Mouse (Mus musculus) liver, embryonic 14.5 days (tissue): ENCODE measurements around the gene Gpam.

Experiments used
- CTCF ChIP-seq: IDR thresholded peaks from 2 replicates; pipeline ENCODE4 v1.5.1; 2016; ENCODE audit warnings: antibody characterized with exemption, low read depth, control low read depth
- EP300 ChIP-seq: IDR thresholded peaks from 2 replicates; pipeline ENCODE4 v1.6.1; 2016; ENCODE audit warnings: antibody characterized with exemption, low read depth

DNA sequence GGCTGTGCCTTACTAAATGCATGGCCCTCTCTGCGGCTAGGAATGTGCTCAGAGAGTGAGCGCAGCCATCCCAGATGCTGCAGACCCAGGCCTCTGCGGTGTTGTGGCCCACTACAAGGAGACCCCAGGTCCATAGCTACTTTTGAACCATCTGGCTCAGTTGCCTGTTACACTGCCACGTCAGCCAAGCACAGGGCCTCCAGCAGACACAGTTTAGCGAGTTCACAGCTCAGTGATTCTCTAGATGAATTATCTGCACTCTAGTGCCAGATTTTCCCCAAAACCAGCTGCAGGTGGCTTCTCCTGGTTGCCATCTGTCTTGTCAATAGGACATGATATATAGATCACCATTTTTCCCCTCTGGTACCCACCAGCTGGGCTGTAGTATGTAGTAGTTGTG lies 69.6 kb downstream of the Gpam start:
- TF ChIP-seq CTCF (no peak), EP300 (no peak)
